Mouse (Mus musculus) skeletal muscle tissue, adult 2 months (tissue): ENCODE measurements around the gene Cryab.

Experiments
- DNase-seq: peaks from one replicate; pipeline ENCODE4 v3.0.0-alpha.2; 2012; ENCODE audit warnings: low read depth, low spot score

The Cryab gene

DNA sequence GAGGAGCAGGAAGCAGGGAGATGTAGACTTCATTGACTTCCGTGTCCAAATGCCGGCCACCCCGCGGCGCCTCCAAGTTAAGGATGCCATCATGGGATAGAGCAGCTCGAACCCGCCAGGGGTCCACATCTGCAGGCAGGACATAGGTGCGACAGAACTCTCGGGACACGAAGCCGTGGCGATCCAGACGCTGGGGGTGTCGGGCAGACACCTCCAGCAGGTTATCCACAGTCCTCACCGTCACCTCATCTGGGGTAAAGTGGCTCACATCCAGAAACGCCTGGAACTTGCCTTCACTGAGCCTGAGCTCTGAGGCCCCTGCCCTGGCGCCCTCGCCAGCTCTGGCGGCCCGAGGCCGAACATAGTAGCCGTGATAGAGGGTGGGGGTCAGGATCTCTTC, at the start of gene Cryab:
Gene Cryab, plus strand, starts transcription at position 3 of the 400 bp plus-strand sequence.
- no peak for DNase-seq

DNA sequence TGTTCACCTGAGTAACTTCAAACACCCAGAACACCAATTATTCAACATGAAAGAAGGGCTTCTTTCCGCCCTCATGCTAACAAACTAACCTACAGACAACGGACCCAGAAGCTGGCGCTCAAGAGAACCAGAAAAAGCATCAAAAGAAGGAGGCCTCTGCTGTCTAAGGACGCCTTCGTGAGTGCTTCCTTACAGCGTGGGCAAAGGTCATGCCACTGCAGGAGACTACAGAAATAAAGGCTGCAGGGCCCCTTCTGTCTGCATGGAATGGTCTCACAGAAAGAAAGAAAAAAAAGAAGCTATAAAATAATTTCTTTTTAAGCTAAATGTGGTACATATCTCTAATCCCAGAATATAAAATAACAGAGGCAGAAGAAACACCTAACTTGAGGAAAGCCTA, 46.2 kb upstream of the Cryab start:
- no peak for DNase-seq

DNA sequence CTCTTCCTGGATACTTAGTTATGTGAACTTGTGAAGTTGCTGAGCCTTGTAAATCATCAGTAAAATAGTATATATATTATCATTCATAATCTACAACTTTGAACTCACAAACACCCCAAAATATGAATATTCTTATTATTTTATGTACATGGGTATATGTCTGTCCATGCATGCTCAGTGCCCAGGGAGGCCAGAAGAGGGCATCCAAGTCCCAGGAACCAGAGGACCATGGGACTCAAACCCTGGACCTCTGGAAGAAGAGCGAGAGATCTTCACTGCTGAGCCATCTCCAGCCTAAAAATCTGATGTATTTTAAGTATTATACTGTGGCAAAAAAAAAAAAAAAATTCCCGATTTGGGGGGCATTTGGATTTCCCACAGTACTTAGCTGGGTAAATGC, 42.0 kb upstream of the Cryab start:
- DNase-seq = no peak

DNA sequence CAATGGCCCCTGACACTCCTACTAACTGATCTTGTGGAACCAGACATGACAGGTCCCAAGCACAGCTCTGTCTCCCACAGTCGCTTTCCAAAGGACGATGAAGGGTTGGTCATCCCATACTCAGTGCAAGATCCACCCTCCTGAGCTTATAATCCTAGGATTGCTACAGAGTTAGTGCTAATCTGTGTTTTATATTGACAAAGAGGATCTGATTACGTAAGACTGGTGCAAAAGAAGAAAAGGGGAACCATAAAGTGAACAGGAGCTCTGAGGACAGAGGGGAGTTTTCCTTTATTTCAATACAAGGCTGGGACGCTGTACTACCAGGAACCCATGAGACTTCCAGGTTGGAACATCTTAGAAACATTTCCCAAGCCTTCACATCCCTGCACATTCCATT, 39.8 kb upstream of the Cryab start:
- no peak for DNase-seq

DNA sequence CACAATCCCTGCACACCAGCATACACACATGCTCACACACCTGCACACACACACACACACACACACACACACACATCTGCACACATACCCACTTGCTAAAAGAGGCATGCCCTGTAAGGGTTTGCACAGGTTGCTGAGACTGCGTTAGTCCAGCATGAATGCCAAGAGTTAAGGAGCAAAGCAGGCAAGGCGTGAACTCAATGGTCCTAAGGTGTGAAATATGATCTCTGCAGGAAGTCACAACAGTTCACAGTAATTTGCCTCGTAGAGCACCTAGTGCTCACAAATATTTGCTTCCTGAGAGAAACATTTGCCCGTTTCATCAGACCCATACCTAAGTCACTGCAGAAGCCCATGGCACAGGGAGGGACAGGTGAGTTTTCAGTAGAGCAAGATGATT, 36.9 kb upstream of the Cryab start:
- DNase-seq = no peak

DNA sequence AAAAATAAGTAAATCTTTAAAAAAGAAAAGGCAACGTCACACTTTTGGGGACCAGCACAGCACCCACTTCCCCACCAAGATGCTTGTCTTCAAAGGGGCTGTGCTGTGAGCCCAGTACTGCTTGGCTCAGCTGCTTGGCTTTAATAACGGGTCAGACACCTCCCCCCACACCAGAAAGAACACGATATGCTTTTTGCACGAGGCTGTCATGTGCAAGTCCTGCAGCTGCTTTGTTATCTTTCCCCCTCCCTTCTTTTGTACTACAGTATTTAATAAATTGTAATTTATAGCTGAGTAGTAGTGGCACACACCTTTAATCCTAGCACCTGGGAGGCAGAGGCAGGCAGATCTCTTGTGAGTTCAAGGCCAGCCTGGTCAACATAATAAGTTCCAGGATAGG, 32.2 kb upstream of the Cryab start:
- no peak for DNase-seq

DNA sequence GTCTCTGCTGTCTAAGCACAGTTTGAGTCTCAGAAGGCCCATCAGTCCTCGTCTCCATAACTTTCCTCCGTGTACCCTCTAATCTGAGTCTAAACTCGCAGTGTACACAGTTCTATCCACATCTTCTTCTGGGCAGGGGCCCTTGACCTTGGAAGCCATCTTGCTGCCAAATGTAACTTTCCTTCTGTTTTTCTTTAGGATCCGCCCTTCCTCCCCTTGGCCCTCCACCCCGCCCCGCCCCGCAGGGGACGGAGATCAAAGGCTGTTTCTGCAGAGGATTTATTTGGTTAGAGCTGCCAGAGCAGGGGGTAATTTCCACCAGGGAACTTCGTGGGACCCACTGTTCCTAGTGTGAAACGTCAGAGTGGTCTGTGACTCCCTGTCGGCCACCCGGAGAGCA, 30.1 kb upstream of the Cryab start:
- DNase-seq = no peak

DNA sequence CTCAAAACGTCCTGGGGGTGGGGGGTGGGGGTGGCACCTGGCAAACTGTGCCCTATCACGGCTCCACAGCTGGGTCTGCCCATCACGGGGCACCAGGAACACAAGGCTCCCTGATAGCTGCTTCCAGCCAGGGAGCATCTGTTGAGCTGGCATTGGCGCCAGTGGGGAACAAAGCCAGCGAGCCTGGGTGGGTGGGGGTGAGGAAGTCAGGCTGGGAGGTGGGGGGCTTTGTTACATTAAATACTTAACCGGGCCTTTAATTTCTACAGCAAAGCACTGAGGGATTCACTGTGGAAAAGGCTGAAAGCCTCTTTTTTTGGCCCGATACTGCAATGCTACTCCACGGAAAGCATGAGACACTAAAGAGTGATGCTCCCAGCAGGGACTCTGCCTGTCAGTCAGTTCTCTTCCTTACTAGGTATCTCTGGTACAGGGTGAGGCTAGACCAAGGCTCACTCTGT, 28.6 kb upstream of the Cryab start:
- DNase-seq = no peak

DNA sequence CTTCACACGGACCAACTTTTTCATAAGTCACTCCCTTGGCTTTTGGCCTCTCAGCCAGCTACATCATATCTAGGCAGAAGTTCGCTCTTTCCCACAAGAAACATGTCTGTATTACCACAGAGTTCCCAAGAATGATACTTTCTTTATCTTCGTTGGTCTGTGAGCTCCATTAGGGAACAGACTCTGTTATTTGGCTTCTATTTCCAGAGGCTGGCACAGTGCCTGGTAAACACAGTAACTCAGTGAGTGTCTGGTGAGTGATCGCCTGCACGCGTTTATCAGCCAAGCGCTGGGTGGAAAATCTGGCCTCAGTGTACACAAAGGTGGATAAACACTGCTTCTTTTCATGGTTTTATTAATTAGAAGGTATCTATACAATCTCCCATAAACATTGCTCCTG, 27.7 kb upstream of the Cryab start:
- peak; percentile 47 for DNase-seq

DNA sequence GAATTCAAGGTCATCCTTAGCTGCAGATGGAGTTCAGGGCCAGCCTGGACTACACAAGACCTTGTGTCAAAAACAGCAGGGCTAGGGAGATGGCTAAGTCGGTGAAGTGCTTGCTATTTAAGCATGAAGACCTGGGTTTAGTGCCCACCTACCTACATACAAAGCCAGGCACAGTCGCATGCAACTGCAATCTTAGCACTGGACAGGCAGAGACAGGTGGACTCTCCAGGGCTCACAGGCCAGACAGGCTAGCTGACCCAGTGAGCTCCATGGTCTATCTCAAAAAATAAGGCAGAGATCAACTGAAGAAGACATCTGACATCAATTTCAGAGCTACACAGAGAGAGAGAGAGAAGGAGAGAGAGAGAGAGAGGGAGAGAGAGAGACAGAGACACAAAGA, 27.0 kb upstream of the Cryab start:
- no peak for DNase-seq

DNA sequence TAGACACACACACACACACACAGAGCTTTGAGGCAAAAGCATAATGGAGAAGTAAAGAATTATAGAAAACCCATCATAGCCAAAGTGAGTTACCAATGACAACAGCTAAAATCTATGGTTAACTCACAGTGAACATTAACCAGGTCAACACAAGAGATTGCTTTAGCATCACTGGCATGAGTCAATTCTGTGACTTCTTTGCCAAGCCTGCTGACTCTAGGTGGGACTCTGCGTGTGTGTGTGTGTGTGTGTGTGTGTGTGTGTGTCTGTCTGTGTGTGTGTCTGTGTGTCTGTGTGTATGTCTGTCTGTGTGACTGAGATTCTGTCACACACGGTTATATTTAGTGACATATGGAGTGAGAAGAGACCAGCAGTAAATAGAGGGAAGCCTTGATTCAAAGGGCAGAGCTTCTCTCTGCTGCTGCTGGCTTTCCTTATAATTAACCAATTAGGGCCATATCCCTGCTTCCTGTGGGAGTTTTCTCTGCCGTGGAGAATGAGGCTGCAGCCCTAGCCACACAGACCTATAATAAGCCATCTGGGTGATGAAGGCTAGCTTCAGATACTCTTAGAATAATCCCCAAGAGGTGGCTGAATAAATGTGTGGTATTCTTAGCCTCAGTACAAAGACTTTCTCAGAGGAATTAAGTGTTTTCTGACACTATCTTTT, 26.3 kb upstream of the Cryab start:
- no peak for DNase-seq

DNA sequence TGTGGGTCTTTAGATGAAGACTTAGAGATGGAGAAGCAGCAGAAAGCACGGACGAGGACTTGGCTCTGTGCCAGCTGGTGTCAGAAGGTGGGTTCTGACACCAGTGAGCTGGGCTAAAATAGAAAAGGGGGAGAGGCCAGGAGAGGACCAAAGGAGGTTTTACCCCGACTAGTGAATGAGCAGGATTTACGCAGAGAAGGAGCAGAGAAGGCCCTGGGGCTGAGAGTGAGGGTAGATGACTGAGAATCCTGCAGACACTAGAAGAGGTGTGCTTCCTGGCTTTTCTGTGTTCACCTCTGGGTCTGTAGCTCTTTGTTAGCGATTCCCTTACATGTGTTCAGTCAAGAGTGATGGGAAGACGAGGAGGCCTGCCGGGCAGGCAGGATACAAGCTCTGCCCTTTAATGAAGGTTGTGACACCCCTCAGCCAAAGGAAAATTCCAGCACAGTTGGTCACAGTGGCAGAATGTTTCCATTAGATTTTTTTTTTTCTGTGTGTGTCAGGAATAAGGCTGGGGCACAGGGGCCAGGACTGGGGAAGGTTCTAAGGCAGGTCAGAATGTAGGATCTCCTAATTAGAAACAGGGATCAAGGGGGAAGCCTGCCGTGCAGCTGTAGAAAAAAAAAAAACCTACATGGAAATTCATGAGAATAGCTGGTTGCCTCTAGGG, 25.1 kb upstream of the Cryab start:
- no peak for DNase-seq

DNA sequence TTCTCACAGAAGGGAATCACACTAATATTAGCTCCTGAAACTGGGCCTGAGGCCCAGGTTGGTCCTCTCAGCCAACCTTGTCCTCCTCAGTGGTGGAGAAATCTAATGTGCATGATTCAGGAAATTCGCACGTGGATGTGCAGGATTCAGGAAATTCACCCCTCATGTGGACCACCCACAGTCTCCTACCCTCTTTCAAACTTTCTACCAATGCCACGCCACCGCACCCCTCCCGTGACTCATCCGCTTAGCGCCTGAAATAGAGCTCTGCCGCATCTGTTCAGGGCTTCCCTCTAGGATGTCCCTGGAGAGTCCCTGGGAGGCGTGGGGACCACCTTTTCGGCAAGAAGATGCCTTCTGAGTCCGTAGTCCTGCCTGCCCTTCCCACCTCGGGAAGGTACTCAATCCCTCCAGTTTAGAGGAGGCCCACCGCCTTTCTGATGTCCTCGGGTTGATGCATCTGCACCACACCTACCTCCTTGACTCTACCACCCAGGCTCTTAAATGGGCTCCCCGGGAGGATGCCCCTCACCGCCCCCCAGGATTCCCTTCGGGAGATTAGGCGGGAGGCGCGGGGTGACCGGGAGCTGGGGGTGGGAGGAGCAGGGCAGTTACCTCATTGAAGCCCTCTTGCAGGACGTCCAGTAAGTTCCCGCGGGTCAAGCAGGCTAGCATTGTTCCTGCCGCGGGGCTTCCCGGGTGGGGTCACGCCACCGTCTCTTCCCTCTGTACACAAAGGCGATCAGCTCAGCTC, 23.8 kb upstream of the Cryab start:
- no peak for DNase-seq

DNA sequence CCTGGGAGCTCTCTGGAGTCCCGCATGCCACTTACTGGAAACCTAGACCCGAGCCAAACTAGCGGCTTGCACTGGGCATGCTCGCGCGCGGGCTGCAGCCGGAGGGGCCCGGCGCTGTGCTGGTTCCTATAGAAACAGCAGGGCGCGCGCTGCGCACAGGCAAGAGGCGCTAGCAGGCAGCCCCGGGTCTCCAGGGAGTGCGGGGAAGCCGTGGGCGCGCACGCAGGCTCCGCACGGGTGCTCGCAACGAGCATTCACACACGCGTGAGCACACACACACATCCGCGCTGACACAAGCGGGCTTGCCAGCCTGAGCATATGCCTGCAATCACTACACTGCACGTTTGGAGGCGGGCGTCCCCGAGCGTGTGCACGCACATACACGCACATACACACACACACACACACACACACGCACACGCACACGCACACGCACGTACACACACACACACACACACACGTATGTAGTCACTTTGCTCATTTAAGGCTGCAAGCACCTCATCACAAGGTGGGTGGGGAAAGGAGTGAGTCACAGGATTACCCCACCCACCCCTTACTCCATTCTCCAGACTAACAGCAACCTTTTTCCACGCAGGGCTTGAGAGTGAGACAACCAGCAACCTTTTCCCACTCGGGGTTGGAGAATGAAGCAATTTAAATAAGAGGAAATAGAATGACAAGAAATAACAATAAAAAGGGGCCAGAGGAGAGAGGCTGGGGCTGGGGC, 23.0 kb upstream of the Cryab start:
- no peak for DNase-seq

DNA sequence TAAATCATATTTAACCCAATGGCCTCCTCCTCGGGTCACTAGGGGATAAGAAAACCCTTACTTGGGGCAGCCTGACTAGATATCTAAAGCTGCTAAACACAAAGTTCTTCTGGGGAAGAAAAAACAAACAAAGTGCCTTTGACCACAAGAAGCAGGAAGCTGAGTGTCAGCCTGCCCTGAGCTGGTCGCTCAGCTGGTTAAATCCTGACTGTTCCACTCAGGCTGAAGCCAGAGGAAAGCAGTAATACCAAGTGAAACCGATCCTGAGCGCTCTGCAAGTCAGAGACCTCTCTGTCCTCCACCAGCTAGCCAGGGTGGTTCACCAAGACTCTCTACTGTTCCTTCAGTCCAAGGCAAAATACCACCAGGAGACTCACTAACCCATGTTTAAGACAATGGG, 21.5 kb upstream of the Cryab start:
- no peak for DNase-seq

DNA sequence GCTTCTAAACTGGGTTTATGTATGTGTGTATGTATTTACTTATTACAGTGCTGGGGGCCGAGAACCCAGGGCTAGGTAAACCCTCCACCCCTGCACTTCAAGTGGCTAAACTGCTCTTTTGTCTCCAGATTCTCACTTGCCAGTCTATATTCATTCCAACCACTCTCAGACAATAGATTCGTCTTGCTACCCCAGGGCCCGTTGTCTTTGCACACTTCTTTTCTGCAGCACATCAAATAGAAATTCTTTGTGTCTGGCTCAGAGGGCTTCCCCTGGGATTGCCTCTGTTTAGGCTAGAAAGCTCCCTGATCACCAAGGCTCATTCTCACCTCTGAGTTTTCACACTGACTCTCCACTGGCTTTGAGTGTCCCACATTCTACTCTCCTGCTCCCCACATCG, 18.6 kb upstream of the Cryab start:
- DNase-seq = no peak

DNA sequence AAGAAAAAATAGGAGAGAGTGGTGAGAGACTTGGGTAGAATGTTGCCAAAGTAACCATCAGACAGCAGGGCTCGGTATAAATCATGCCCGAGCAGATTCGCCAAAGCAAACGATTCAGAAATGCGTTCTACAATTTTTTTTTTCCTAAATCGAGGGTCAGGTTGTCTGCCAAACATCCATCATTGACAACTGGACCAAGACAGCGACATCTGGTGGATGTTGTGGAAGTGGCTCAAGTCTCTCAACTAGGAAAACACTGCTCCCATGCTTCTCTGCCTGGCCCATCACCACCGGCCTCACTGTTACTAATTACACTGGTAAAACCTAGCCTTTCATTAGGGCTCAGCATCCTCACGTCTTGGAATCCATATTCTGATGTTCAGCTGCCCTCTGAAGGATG, 16.1 kb upstream of the Cryab start:
- no peak for DNase-seq

DNA sequence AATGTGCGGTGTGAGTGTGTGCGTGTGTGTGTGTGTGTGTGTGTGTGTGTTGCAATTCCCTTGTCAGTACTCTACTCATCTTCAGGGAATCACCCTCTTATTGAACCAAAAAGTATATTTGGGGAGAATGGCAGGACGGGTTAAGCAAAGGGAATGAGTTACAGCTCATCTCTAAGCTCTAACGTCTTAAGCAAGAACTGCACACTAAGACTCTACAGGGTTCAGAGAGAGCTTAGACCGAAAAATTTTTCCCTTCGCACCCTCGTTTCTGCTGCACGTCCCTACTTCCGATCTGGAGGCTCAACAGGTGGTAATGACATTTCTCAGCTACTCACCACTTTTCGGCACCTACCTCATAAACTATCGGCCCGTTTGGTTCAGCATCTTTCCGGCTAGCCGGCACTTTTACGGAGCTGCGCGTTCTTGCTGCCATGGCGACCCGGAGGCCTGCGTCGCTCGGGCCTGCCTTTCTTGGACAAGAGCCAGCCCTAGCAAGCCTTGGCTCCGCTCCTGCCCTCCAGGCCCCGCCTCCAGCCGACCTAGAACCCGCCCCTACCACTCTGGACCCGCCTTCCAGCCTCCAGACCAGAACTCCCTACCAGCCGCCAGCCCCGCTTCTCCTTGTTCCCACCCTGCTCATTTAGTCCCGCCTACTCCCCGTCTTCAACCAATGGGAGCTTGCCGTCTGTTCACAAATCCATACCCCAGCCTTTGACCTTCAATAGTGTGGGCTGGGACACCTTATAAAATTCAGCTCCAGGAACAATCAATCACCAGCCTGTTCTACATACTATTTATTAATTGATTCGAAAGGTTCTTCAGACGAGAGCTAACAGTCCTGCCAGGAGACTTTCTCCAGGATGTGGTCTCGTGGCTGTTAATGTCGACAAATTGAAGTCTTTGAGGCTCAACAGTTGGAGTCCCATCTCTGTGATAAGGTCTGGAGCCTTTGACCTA, 11.9 kb upstream of the Cryab start, which contains the start of gene Dixdc1:
Gene Dixdc1, minus strand, starts transcription at position 604 of the 957 bp plus-strand sequence.
- DNase-seq = peak; percentile 94

DNA sequence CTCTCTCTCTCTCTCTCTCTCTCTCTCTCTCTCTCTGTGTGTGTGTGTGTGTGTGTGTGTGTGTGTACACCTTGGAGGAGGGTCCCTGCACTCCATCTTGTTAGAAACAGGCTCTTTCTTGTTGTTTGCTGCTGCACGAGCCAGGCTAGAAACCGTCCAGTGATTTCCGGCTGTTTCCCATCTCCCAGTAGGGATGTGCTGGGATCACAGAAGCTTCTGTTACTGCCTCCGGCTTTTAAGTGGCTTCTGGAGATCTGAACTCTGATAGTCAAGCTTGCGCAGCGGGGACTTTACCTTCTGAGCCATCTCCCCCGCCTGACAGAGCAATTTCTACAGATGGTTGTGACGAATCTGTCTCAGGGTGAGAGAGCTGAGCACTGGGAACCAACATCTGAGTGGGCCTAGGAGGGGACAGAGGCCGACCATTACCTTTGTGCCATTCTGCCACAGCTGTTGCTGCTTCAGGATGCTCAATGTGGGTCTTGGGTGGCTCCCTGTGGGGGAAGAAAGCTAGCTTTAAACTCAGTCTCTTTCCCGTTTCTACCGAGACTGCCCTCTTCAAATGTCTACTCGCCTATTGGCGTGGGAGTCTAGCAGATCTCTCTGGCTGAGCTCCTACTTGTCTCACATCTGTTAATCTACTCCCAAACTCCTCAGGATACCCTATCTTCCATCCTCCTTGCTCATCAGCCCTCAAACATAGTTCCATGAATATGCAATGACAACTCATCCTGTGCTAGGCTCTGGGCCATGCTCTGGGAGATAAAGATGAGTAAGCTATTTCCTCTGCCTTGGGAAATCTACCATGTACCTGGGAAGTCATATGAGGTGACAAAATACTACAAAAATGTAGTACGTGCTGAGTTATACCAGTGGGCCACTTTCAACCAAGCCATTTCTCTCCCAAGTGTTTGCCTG, 10.0 kb upstream of the Cryab start:
- DNase-seq = no peak

DNA sequence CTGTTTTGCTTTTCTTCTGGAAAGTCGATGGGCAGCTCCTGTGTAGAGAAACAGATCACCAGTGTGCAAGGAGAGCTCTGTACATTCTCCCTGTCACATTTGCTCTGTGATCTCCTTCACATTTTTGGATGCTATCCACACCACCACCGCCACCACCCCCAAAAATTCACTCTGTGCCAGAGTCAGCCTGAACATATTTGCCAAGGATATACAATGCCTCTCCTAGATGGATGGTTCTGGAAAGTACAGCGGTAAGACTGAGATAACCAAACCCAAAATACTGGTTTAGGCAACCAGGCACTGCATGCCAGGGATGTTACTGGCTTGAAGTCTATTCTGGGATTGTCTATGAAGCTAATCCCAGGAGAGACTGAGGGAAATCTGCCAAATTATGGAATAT, 8.9 kb upstream of the Cryab start:
- no peak for DNase-seq
